Mouse (Mus musculus) ovary, adult 18-20 months (tissue): ENCODE measurements around the gene Ramp1.

Source experiments
- DNase-seq: peaks from one replicate; pipeline ENCODE4 v3.0.0; 2022; ENCODE audit warnings: low spot score, mixed read lengths

Gene Ramp1

GRCm38 (mm10) chr1:91199793-91200192, 20.2 kb downstream of the Ramp1 start:
- DNase-seq: no peak

- DNase-seq: no peak
Measured at GRCm38 (mm10) chr1:91201122-91201521, 21.5 kb downstream of the Ramp1 start.

DNA sequence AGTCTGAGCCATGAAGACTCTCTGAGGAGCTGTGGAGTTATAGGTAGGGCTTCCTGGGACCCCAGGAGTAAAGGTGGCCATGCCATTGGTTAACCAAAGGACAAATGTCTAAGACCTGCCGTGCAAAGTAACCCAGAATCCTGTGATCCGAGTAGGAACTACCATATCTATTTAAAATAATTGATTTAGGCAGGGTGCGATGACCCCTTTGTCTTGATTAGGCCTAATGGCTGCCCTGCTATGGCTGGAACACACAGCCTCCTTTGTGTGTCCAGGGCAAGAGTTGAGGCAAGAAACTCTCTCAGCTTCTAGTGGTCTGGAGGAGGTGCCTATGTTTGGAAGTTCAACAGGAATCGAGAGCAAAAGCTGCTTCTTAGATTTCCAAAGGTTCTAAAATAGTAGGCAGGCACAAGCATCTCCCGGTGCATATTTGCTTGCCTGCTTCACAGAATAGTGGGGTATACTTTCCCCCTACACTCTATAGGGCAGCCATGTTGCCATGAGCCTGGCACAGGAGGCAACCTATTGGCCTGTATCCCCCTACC, 24.7 kb downstream of the Ramp1 start:
- DNase-seq: no peak

DNA sequence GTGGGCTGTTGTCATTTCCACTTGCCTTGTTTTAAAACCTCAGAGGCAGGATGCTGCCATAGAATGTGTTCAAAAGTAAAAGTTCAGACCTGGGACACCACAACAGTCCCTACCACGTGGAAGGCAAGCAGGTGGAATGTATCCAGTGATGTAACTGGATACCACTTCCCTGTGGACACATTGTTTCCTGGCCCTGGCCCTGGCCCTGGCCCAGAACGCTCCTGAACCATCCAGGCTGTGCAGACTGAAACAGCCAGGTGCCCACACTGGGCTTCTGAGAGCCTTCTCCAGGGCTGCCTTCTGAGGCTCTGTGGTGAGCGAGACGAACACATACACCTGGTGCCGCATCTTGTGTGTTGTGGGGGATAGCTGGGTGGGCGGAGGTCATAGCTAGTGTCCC, 26.0 kb downstream of the Ramp1 start:
- no peak for DNase-seq

- DNase-seq: no peak
Measured at GRCm38 (mm10) chr1:91206336-91206735, 26.7 kb downstream of the Ramp1 start.

DNA sequence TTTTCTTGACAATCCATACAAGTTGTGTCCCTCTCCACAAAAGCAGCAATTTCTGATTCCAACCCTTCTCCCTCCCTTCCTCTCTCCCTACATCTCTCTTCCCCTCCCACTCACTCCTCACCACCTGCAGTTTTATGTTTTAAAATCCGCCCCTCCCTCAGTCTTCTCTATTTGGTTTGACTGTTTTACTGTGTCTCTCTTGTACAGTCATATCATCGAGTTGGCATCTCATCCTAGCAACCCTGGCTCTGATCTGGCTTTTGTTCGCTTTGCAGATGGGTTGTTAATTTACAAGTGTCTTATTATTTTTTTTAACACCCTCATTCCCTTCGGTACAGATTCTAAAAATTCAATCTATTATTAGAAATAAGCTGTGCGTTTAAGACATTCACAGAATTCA, 27.3 kb downstream of the Ramp1 start:
- no peak for DNase-seq

DNA sequence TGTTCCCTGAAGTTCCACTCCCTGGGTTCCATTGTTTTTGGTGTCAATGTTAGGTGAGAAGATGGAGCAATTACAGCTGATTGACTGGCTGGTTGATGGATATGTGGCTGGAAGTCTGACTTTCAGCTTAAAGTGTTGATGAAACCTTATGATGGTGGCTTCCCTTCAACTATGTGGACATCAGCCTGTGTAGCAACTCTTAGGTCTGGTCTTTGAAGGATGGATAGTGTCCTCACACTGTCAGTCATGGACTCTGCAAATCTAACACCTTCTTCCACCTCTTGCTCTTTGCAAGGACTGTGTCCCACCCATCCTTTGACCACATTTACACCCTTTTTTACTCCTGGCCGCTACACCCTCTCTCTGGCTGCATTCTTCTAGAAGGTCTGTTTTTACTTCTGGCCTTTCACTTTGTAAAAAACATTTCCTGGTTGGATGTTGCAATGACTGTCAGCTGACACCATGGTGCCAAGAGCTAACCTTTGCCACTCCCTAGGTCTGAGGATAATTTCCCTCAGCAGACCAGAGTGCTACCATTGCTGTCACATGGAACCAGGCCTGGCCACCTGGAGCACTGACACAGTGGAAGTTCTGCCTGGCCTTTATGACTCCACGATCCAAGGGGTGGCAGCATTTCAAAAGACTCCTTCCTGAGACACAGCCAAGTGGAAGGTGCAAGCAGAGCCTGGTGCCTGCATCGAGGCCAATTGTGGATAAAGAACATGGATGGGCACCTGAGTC, 27.9 kb downstream of the Ramp1 start:
- DNase-seq: no peak

DNA sequence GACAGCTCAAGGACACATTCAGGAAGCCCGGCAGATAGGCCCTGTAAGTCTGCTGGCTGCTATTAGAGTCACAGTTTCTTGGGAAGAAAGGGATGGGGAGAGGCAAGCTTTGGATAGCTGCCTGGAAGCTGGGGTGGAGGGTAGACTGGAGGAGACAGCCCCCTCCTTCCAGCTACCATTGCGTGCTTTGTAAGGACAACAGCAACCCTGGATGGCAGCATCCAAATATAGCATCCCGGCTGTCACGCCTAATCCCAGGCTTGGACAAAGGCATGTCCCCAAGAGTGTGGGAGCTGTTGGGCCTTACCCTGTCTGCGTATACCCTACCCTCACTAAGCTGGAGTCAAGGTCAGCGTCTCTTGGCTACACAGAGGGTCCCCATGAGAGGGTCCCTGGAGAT, 29.7 kb downstream of the Ramp1 start:
- no peak for DNase-seq

GRCm38 (mm10) chr1:91209785-91210184, 30.2 kb downstream of the Ramp1 start:
- DNase-seq: peak; percentile 30

DNA sequence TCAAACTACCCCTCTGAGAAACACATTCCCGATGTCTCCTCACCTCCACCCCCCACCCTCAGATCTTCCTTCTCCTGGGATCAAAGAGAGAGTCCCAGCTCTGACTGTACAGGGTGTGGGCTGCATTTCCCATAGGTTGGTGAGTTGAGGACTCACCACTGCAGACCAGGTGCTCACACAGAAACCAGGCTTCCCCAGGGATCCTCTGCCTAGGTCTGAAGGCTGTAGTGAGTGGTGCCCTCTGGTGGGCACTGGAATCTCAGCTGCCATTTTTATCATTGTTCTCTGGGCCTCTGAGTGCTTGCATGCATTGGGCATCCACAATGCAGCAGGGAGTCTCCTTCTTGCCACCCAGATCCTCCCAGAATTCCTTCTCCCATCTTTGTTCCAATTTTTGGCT, 31.5 kb downstream of the Ramp1 start:
- no peak for DNase-seq

DNA sequence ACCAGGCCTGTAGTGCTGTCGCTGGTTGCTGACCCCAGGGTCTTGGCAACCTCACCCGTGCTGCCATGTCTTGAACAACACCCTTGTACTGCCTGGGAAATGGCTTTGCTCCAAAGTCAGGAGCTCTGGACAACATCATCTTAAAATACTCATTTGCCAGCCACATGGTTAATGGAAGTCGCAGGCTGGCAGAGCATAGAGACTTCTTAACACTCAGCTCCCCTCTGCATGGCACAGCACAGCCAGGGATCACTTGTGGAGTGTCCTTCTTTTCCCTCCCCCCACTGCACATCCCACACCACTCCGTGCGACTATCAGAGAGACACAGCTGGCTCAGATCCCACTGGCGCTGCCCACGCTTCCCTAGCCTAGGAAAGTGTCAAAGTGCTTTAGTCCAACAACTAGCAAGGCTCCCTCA, 32.0 kb downstream of the Ramp1 start:
- DNase-seq: peak; percentile 33

- no peak for DNase-seq
Measured at GRCm38 (mm10) chr1:91215264-91215663, 35.6 kb downstream of the Ramp1 start.

- no peak for DNase-seq
Measured at GRCm38 (mm10) chr1:91215981-91216380, 36.4 kb downstream of the Ramp1 start.

DNA sequence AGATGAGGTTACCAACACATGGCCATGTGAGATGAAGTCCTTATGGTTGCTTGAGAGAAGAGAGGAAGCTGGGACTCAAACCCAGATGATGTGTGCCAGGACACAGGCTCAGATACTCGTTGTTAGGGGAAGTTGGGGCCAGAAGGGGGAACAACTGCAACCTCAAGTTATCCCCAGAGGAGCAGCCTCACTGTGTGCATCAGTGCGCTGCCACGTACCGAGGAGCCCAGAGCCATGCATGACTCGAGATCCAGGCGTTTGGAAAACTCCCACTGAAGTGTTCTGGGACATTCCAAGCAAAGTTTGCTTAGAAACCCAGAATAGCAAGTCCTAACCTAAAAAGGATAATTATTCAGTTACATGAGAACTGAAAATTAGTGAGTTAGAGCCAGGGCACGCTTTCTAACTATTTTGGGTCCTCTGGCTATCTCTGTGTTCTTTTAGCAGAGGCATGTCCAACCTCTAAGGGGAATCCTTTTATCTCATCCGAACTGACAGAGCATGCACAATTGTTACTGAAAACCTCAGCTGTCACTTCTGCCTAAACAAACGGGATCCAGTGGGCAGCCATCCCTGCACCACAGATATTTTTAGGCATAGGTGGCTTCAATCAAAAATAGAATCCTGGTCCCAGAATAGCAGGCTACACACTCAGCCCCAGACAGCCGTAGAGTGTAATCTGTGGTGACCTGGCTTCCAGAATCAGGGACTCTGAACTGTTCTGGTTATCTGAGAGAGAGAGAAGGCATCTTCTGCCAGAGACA, 37.1 kb downstream of the Ramp1 start:
- no peak for DNase-seq

DNA sequence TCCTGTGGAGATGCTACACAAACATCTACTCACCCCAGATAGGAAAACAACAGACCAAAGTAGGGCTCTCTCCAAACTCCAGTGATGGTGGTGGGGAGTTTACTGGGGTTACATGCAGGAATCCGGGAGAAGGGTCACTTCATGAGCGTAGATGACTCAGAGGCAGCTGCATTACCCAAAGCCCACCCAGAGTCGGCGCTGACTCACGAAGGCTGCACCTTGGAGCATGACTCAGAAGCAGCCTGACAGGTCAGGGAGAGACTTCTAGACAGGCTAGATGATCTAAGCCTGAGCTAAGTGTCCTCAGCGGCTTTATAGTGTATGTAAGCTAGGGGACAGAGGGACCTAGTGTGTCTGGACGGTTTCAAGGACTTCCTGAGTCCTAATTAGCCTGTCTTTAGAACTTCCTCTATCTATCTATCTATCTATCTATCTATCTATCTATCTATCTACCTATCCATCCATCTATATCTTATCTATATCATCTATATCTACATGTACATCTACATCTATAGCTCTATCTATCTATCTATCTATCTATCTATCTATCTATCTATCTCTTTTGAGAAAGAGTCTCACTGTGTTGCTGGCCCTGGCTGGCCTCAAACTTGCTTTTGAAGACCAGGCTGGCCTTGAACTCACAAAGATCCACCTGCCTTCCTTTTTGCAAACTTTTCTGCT, 40.2 kb downstream of the Ramp1 start:
- no peak for DNase-seq

DNA sequence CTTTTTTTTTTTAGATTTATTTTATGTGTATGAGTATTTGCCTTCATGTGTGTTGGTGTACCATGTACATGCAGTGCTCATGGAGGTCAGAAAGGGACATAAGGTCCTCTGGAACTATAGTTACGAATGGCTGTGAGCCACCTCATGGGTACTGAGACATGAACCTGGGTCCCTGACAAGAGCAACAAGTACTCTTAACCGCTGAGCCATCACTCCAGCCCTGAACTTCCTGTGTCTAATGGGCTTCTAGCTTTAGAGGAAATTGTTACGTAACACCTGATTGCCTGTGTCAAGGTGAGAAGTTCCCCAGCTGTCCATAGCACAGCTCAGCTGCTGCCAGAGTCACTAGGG, 40.7 kb downstream of the Ramp1 start:
- DNase-seq: no peak

- DNase-seq: no peak
Measured at GRCm38 (mm10) chr1:91226562-91226961, 46.9 kb downstream of the Ramp1 start.

DNA sequence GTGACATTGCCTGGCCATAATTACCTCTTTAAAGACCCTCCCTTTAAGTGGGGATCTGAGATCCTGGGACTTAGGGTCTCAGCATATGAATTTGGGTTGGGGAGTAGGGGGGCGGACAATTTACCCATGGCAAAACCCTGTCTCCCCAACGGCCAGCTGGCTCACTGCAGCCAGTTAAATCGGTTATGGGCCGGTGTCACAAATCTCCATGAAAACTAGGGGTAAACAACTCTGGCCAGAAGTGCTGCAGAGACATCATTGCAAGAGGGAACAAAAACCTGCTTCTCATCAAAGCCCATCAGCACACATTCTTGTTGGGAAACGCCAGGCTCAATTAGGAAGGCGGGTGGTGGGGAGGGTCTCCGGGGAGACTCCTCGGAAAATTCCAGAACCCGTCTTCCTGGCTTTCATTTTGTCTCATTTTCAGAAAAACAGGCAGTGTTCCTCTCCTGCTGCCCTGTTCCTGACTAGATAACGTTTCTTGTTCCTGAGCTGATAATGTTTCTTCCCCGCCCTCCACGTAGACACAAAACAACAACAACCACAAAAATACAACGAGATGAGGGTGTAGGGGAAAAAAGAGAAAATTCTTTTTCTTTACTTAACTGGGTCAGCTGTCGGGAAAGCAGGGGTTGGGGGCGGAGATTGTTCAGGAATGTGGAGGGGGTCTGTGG, 47.9 kb downstream of the Ramp1 start:
- DNase-seq: no peak

DNA sequence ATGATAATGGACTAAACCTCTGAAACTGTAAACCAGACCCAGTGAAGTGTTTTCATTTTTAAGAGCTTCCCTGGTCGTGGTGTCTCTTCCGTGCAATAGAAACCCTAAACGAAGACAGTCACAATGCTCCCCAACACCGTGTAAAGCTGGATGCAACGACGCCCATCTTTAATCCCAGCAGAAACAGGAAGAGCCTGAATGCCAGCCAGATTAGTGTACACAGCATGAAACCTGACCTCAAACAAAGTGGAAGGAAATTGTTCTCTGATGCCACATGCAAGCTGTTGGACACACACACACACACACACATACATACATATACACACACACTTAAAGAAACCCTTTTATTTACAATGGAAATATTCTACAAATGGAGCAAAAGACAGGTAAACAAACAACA, 51.5 kb downstream of the Ramp1 start:
- DNase-seq: no peak

DNA sequence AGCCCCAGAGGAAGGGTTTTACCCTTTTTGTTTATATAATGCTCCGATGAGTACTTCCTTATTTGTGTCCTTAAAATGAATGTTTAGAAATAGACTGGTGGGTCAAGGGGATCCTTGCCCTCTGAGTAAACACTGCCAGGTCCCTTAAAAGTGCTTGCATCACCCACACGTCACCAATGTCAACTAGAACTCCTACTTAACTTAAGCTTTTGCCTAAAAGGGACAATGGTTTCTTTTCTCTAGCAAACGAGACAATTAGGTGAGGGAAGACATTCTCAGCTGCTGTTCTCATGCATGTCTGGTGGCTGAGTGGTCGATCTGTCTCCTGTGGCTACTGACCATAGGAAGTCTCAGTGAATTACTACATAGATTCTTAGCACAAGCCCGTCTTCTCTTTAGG, 52.3 kb downstream of the Ramp1 start:
- DNase-seq: no peak

DNA sequence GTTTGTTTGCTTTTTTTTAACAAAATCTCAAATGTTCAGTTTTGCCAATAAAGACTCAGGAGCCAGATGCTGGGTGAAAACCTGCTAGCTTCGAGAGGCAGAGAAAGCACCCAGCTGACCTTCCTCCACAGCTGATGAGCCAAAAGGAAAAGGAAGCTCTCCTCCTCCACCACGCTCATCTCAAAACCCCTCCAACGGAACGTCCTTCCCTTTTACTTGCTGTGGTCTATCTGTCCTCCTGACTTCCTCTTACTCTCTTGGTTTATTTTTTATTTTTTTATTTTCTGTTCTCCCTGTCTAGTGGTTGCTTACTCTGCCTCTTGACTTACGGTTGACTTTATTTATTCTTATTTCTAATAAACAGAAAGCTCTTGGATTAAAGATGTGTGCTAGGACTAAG, 55.8 kb downstream of the Ramp1 start:
- DNase-seq: no peak

DNA sequence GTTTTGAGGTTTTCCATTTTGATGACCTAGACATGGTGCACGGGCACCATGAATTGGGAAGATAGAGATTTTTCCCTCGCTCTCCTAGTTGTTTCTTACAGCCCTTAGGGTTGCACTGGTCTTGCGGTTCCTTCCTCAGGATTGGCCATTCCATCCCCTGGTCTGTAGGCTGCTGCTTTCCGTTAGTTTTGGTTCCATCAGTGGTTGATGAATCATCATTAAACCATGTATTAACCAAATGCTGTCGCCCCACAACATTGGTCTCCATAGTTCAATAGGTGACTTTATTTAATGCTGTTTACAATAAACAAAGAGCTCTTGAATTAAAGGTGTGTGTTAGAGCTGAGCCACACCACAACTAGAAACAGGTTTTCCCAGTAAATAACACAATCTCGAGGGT, 58.1 kb downstream of the Ramp1 start:
- no peak for DNase-seq
